Mouse (Mus musculus) MEL-GATA-1-ER (cell line): Measurements from ENCODE around the gene Nid1.
A peak's percentile ranks its signal among the peaks of the same experiment; 100 is the strongest.
"Not testable (repeated sequence)": the region's sequence is repeated elsewhere in the genome, so short reads cannot be mapped to it uniquely, and the experiment has no call there.

Experiments used
- DNase-seq: peaks from one replicate; pipeline ENCODE4 v3.0.0-alpha.2; 2012; ENCODE audit warnings: low read depth; ENCODE audit errors: extremely low read depth

Nid1 gene

GRCm38 (mm10) chr13:13437460-13438015 lies at the start of gene Nid1:
Nid1 (plus strand) TSS chr13:13437551.
- DNase-seq: not testable (repeated sequence)

DNA sequence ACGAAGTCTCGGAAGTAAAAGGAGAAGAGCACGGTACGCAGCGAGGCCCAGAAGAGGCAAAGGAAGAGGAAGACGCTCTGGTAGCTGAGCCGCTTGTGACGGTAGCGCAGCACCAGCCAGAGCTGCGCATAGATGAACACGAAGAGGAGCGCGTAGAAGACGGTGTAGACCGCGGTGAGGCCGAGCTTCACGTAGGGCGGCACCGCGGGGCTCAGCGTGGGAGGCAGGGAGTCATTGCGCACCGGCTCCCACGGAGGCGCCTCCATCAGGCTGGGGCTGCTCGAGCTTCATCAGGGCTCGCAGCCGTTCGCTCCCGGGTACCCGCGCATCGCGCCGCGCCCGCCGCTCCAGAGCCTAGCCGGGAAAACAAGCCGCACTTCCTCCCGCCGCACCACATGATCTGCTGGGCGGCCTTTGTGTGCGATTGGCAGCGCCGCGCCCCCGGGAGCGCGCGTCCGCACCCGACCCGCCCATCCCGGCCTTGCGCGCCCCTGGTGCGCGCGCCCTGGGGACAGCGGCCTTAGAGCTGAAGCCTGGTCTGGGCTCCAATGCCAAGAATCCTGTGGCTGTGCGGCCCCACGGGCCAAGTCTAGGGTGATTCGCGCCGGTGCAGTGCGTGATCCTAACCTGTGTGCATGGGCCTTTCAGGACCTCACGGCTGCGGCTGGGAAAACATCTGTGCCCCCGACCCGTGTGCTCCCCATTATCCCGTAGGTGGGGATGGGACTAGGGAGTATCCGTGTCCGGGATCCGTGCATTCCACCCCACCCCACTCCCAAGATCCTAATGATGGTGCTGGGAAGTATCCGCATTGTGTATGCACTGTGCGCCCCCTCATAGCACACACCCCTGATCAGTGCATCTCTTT lies 43.9 kb upstream of the Nid1 start, which contains the start of gene Gpr137b:
Gene Gpr137b, minus strand, starts transcription at position 787 of the 868 bp plus-strand sequence.
- DNase-seq: not testable (repeated sequence)

DNA sequence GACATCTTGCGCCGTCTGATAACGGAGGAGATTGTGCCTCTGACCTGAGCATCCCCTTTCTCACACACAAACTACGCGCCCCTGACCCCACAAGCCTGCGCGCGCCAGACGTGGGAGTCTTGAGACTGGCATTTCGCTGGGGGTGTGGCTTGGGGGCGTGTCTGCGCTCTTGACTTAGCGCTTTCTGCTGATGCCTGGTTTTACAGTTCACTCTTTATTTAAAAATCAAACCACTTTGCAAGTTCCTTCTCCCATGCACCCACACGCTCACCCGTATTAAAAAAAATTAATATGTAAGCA lies 43.3 kb upstream of the Nid1 start:
- not testable (repeated sequence) for DNase-seq

- DNase-seq: not testable (repeated sequence)
These were observed 36.5 kb upstream of the Nid1 start for GRCm38 (mm10) chr13:13400851-13401250.

GRCm38 (mm10) chr13:13402818-13403217 lies 34.5 kb upstream of the Nid1 start:
- DNase-seq: not testable (repeated sequence)

DNA sequence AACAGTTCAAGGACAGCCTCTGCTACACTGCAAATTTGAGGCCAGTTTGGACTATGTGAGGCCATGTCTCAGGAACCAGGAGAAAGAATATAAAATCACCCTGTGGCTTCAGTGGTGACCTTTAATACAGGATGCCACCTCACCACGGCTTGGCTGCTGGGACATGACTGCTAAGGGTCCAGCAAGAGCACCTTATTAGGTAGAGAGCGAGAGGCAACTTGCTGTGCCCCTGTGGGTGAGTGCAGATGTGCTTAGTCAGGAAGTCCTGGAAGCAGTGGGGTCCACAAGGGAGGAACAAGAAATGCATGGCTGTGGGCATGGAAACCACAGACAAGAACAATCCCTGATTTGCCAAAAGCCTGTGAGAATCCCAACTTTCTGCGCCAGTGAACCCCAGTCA lies 34.0 kb upstream of the Nid1 start:
- not testable (repeated sequence) for DNase-seq

DNA sequence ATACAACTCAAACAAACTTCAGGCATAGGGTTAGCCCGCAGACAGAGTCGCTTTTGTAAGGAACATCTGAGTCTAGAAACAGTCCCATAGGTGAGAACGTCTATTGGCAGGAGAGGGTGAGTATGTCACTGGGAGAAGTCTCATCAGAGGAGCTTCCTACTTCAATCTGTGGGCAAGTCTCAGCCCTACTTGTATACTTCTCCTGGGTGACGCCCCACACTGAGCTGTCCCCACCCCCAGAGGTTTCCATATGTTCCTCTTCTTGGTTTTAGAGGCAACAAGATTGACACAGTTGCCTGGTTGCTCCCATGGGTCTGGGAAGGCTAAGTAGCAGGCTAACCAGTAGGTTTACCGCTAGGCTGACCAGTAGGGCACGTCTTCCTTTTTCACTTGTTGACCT lies 33.5 kb upstream of the Nid1 start:
- DNase-seq: not testable (repeated sequence)

GRCm38 (mm10) chr13:13404517-13405155 lies 32.7 kb upstream of the Nid1 start:
- not testable (repeated sequence) for DNase-seq

GRCm38 (mm10) chr13:13405511-13405910 lies 31.8 kb upstream of the Nid1 start:
- DNase-seq: not testable (repeated sequence)

GRCm38 (mm10) chr13:13414206-13414605 lies 23.1 kb upstream of the Nid1 start:
- no peak for DNase-seq

GRCm38 (mm10) chr13:13415120-13416006 lies 22.0 kb upstream of the Nid1 start:
- peak; percentile 10 for DNase-seq

DNA sequence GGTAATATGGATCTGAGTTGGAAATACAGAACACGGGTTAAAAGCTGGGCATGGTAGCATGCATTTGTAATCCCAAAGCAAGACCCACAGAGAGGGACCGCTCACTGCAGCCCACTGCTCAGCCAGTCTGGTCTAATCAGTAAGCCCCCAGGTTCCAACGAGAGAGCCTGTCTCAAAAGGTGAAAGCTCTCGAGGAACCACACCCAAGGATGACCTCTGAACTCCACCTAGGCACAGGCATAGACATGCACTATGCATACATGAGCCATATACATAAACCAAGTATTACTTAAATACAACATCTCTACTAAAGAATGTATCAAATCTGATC lies 21.4 kb upstream of the Nid1 start:
- DNase-seq: not testable (repeated sequence)

GRCm38 (mm10) chr13:13418859-13419258 lies 18.5 kb upstream of the Nid1 start:
- DNase-seq: not testable (repeated sequence)

- not testable (repeated sequence) for DNase-seq
These were observed 14.1 kb upstream of the Nid1 start for GRCm38 (mm10) chr13:13423301-13423700.

GRCm38 (mm10) chr13:13436161-13436560 lies 1.2 kb upstream of the Nid1 start:
- DNase-seq: not testable (repeated sequence)

DNA sequence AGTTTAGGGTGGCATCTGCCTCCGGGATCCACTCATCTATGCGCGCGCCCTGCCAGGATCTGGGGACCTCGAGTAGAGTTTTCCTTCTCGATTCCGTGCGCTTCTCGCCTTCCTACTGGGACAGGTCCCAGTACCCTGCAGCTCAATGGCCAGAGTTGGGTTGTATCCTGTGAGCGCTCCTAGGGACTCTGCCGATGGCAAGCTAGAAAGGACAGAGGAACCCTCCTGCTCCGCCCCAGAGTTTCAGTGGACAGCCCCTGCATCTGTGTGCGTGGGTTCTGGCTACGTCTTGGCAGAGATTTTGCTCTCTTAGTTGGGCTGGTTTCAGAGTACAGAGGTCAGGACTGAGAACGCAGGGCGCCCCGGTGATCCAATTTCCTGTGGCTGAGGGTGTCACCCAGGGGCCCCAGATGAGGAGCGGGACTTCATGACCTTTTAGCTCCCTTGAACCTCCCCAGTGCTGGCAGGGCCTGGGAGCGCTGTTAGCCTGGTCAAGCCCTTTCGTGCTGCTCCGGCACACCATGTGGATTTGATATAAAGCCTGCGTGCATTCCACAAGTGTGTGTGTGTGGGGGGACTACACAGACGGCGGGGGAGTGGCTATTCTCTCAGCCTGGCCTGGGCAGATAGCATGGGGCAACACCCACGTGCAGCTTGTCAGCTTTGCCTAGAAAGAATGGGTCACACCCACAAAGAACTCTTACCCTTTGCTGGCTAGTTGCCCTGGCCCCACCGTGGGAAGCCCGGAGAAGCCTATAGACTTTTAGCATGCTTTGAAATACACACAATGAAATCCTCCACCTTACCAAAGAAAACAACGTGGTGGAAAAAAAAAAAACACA lies 982 bp downstream of the Nid1 start:
- not testable (repeated sequence) for DNase-seq

- not testable (repeated sequence) for DNase-seq
These were observed 8.2 kb downstream of the Nid1 start for GRCm38 (mm10) chr13:13445601-13446000.

- DNase-seq: not testable (repeated sequence)
These were observed 9.5 kb downstream of the Nid1 start for GRCm38 (mm10) chr13:13446711-13447443.

GRCm38 (mm10) chr13:13449981-13450380 lies 12.6 kb downstream of the Nid1 start:
- DNase-seq: not testable (repeated sequence)

DNA sequence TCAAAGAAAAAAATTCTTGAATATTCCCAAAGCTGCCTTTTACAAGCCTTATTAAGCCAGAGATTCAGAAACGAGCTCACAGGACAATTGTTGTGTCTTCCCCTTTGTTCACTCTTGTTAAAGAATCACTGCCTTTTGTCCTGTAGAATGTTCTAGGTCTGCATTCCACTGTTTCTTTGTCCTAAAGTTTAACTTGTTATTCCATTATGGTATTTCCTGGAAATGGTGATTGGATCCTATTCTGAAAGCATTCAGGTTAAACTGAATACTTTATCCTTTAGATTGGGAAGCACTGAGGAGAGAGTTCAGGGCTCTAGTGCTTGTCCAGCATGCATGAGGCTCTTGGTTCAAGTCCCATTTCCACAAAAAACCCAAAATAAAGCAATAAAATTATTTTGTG lies 13.6 kb downstream of the Nid1 start:
- not testable (repeated sequence) for DNase-seq
